Comparison of ENCODE assay signal across 8 mouse cellular contexts in genomic region chr17:56611861-56612564, GRCm38 (mm10). TPM values are rescaled to one million over a fixed set of nuclear protein-coding genes. Genes with fewer than 3 reads are reported as not detected.
DNase-seq lines count a peak whose midpoint lies in the region; ATAC-seq lines count a peak whose summit lies in the region.

No protein-coding gene starts in this region.

- H3K4me1 ChIP-seq in heart, embryonic 13.5 days, result peaks cover 49% of the 10 kb centered on the region
- peaks cover 44% of the 10 kb centered on the region for H3K4me1 ChIP-seq in limb, embryonic 13.5 days

- peak overlapping the region; percentile 45 for H3K9ac ChIP-seq in heart, embryonic 13.5 days
- no peak overlapping the region for H3K9ac ChIP-seq in limb, embryonic 13.5 days

- peak overlapping the region; percentile 39 for H3K4me2 ChIP-seq in heart, embryonic 13.5 days
- 0 out of 2 replicates have a peak overlapping the region, but pooled peaks have one; percentile 7 for H3K4me2 ChIP-seq in limb, embryonic 13.5 days (replicated peaks)

- peak overlapping the region; percentile 29 for H3K4me3 ChIP-seq in heart, embryonic 13.5 days
- H3K4me3 ChIP-seq in limb, embryonic 13.5 days, result no peak overlapping the region

- H3K27ac ChIP-seq in heart, embryonic 13.5 days (replicated peaks), result no peak overlapping the region
- H3K27ac ChIP-seq in limb, embryonic 13.5 days, result no peak overlapping the region

- no peaks in the 10 kb centered on the region for H3K27me3 ChIP-seq in heart, embryonic 13.5 days (replicated peaks)
- no peaks in the 10 kb centered on the region for H3K27me3 ChIP-seq in limb, embryonic 13.5 days

- WGBS in heart, embryonic 13.5 days, result 15% methylated on average over 14 of the region's 14 CpGs
- 12% methylated on average over 14 of the region's 14 CpGs for WGBS in limb, embryonic 13.5 days

- H3K9me3 ChIP-seq in heart, embryonic 13.5 days, result no peaks in the 10 kb centered on the region
- no peaks in the 10 kb centered on the region for H3K9me3 ChIP-seq in limb, embryonic 13.5 days

- DNase-seq in heart, adult 9 months (ENCODE audit: low spot score in 2 of 2), result no peak
- peak; percentile 97 for DNase-seq in ES-CJ7 (ENCODE audit: low read depth, low spot score)
- peak; percentile 76 for DNase-seq in embryo, embryonic 10.5 days (ENCODE audit: low spot score)
- peak; percentile 56 for DNase-seq in retina, embryonic 14.5 days (ENCODE audit: low spot score)
- DNase-seq in urinary bladder, postnatal 4 days (ENCODE audit: low spot score in 2 of 2), result no peak
- DNase-seq in right cerebral cortex, postnatal 14 days, result no peak

- ATAC-seq in heart, embryonic 13.5 days (ENCODE audit: extremely low read depth, insufficient number of reproducible peaks, low FRiP score, low TSS enrichment), result 0 out of 2 replicates have a peak, but pooled peaks have one; percentile 8
- ATAC-seq in limb, embryonic 13.5 days (ENCODE audit: low FRiP score, low read depth), result no peak

- peaks cover 43% of the 10 kb centered on the region for H3K36me3 ChIP-seq in heart, embryonic 13.5 days
- H3K36me3 ChIP-seq in limb, embryonic 13.5 days, result peaks cover 36% of the 10 kb centered on the region

RNA-seq across cellular contexts. Expression of gene Rpl36, which starts 1.2 kb away (rescaled TPM):
- polyA plus RNA-seq in heart, embryonic 13.5 days (2015; fragmentation: Nextera tagmentation; extraction: Ambion mirVana), result 1,294 and 1,391 TPM in 2 replicates
- 1,714 and 1,755 TPM in 2 replicates for polyA plus RNA-seq in limb, embryonic 13.5 days (2015; fragmentation: Nextera tagmentation; extraction: Ambion mirVana)

RNA-seq across cellular contexts. Expression of gene 2410015M20Rik, which starts 2.4 kb away (rescaled TPM):
- polyA plus RNA-seq in heart, embryonic 13.5 days (2015; fragmentation: Nextera tagmentation; extraction: Ambion mirVana), result 273 and 332 TPM in 2 replicates
- polyA plus RNA-seq in limb, embryonic 13.5 days (2015; fragmentation: Nextera tagmentation; extraction: Ambion mirVana), result 226 and 230 TPM in 2 replicates

RNA-seq across cellular contexts. Expression of gene Lonp1, which starts 14.7 kb away (rescaled TPM):
- 54.4 and 58.9 TPM in 2 replicates for polyA plus RNA-seq in heart, embryonic 13.5 days (2015; fragmentation: Nextera tagmentation; extraction: Ambion mirVana)
- polyA plus RNA-seq in limb, embryonic 13.5 days (2015; fragmentation: Nextera tagmentation; extraction: Ambion mirVana), result 50.7 and 53.2 TPM in 2 replicates

RNA-seq across cellular contexts. Expression of gene Catsperd, which starts 15.9 kb away (rescaled TPM):
- polyA plus RNA-seq in heart, embryonic 13.5 days (2015; fragmentation: Nextera tagmentation; extraction: Ambion mirVana), result 0.22 and 0.40 TPM in 2 replicates
- 0.54 and 0.92 TPM in 2 replicates for polyA plus RNA-seq in limb, embryonic 13.5 days (2015; fragmentation: Nextera tagmentation; extraction: Ambion mirVana)

RNA-seq across cellular contexts. Expression of gene Safb, which starts 27.4 kb away (rescaled TPM):
- 66.9 and 68.1 TPM in 2 replicates for polyA plus RNA-seq in heart, embryonic 13.5 days (2015; fragmentation: Nextera tagmentation; extraction: Ambion mirVana)
- 113 and 121 TPM in 2 replicates for polyA plus RNA-seq in limb, embryonic 13.5 days (2015; fragmentation: Nextera tagmentation; extraction: Ambion mirVana)

Comparison
In these comparisons a context has a peak if more than half of its experiments do, and no peak if none do; other contexts are left out.
1. DNase-seq: peak in ES-CJ7 (single experiment), embryo, embryonic 10.5 days (single experiment) and retina, embryonic 14.5 days (single experiment); none in heart, adult 9 months (0 of 2), urinary bladder, postnatal 4 days (0 of 2) and right cerebral cortex, postnatal 14 days (single experiment).